ENCODE assay signal across 19 mouse cellular contexts in genomic region chr8:125174851-125175250, GRCm38 (mm10).
DNase-seq lines count a peak whose midpoint lies in the region; ATAC-seq lines count a peak whose summit lies in the region.
"Had no signal": no experiment of that assay in that cellular context is flagged by ENCODE, and none has a peak within 500 bp of the region (broad histone marks: within the 10 kb centered on the region; RNA-seq: fewer than 3 reads in every experiment).

No protein-coding gene starts in this region.

- H3K27ac ChIP-seq in heart, embryonic 14.5 days (replicated peaks in 1 of 2; ENCODE audit: control insufficient read depth in 1 of 2, insufficient read depth in 1 of 2, low read depth in 2 of 2, low read length in 2 of 2): peak overlapping the region; percentile 77 to 83
- H3K27ac ChIP-seq: hindbrain, embryonic 15.5 days; midbrain, embryonic 10.5 days had no signal

- WGBS in heart, embryonic 14.5 days: 15% methylated on average over 4 of the region's 4 CpGs

- peak overlapping the region; percentile 26; the same call in 1 of the 2 replicates for H3K4me2 ChIP-seq in heart, embryonic 14.5 days (ENCODE audit: low read length)
- H3K4me2 ChIP-seq: hindbrain, embryonic 15.5 days had no signal

- peaks cover 19 to 34% of the 10 kb centered on the region in 2 experiments for H3K4me1 ChIP-seq in heart, embryonic 14.5 days (ENCODE audit: control insufficient read depth in 2 of 2, insufficient read depth in 2 of 2, low read length in 2 of 2)

- H3K9ac ChIP-seq in heart, embryonic 14.5 days (ENCODE audit: low read length): no peak overlapping the region
- H3K9ac ChIP-seq: hindbrain, embryonic 15.5 days; liver, postnatal 0 days had no signal

- no peaks in the 10 kb centered on the region for H3K27me3 ChIP-seq in heart, embryonic 14.5 days (ENCODE audit: control insufficient read depth, insufficient read depth, low read length)
- H3K27me3 ChIP-seq: hindbrain, embryonic 15.5 days had no signal

- no peaks in the 10 kb centered on the region for H3K36me3 ChIP-seq in heart, embryonic 14.5 days (ENCODE audit: control insufficient read depth, insufficient read depth, low read length)
- H3K36me3 ChIP-seq: G1E; hindbrain, embryonic 15.5 days; midbrain, embryonic 10.5 days had no signal

- peak; percentile 92 for ATAC-seq in heart, embryonic 14.5 days (ENCODE audit: insufficient number of reproducible peaks, insufficient read depth, low FRiP score, low read depth)
- ATAC-seq: CD4-positive, CD25-positive, alpha-beta regulatory T cell, adult 4 months; intestine, embryonic 16.5 days; liver, postnatal 0 days had no signal

- H3K9me3 ChIP-seq in heart, embryonic 14.5 days (ENCODE audit: control insufficient read depth, low read length): no peaks in the 10 kb centered on the region
- H3K9me3 ChIP-seq: hindbrain, embryonic 15.5 days; midbrain, embryonic 10.5 days had no signal

- H3K4me3 ChIP-seq in heart, embryonic 14.5 days (ENCODE audit: control insufficient read depth in 1 of 2, insufficient read depth in 1 of 2, low read depth in 1 of 2, low read length in 2 of 2): no peak overlapping the region
- H3K4me3 ChIP-seq: hindbrain, embryonic 15.5 days; midbrain, embryonic 10.5 days had no signal

- DNase-seq in heart, adult 11 months: peak; percentile 95
- no peak for DNase-seq in heart, adult 8-10 months (ENCODE audit: low spot score)
- DNase-seq in heart, postnatal 4 days: peak; percentile 69
- peak; percentile 55 for DNase-seq in lung, postnatal 25 days (ENCODE audit: low spot score)
- no peak for DNase-seq in layer of hippocampus, postnatal 36 days
- DNase-seq in cerebellum, postnatal 4 days (ENCODE audit: low spot score in 2 of 2): no peak
- DNase-seq in cerebellum, postnatal 25 days: no peak
- DNase-seq: cerebellum, adult 8-10 months; layer of hippocampus, adult 9-11 months; liver; liver, postnatal 0 days; spleen, adult 18-20 months; thymus, adult 2 months had no signal

Comparison
In these comparisons a context has a peak if more than half of its experiments do, and no peak if none do; other contexts are left out.
1. DNase-seq: peak in heart, adult 11 months (single experiment), heart, postnatal 4 days (single experiment) and lung, postnatal 25 days (single experiment); none in heart, adult 8-10 months (single experiment), layer of hippocampus, postnatal 36 days (0 of 2), cerebellum, postnatal 4 days (0 of 2) and cerebellum, postnatal 25 days (0 of 2).